Mouse (Mus musculus): Measurements from ENCODE around the gene Trmt6.

Gene Trmt6

DNA sequence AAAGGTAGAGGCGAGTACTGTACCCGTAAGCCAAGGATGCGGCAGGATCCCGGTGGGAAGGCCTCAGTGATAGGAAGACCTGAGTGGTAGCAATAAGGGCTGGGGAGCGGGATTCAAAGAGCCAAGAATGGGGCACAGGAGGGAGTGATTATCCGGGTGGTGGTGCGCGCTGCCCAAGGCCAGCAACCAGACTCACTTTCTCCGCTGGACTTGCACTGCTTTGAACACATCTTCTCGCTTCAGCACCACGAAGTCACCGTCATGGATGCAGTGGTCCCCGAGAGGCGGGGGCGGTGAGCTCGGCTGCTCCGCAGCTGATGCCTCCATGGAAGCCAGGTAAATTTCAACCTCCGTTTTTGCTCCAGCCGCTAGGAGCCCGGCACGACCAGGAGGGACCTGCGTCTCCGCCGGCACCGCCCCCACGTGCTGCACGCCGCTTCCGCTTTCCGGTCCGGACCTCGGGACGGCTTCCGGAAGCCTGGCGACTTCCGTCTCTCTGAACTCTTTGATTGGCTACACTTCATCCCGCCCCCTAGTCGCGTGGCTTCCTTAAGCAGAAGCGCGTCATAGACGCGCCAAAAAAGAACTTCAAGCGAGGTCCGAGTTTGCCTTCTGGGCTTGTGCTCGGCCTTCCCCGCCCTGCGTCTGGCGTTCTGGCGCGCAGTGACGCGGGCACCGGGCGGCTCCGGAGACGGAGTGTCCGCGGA, at the start of gene Trmt6, which contains the start of gene Mcm8:
Gene Trmt6 (minus strand): TSS at position 448 of the 707 bp plus-strand sequence.
Gene Mcm8 (plus strand): TSS at position 534 of the 707 bp plus-strand sequence.
- DNase-seq (ENCODE audit: low read depth, low spot score) = peak; percentile 93

DNA sequence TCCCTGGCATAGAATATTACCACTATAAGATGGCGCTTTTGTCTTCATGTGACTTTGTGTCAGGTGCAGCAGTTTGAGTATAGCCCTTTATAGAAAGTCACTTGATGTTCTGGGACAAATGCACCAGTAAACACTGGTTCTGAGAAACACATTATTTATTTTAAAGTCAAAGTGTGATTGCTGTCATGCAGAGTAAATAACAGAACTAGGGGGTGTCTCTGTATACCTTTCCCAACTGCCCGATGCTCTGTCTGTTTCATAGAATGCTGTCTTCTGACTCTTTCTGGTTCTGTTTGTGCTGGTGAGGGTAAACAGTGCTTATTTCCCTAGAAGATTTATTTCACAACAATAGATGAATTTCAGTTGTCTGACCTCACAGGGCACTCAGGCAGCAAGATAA, 47.5 kb upstream of the Trmt6 start:
- DNase-seq (ENCODE audit: low read depth, low spot score) = no peak

DNA sequence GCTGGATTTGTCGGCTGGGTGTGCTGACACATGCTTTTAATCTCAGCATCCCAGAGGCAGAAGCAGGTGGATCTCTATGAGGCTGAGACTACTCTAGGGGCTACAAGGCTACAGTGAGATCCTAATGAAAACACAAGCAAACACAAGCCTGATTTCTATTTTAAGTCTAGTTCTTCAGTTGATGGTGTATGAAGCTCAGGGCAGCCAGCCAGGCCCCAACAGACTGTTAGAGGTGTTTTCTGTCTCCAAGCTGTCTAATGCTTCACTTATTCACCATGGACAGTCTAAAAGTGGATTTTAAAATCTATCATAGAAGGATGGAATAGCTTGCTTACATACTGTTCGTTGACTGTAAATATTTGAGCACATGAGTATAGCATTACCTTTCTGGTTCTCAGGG, 45.6 kb upstream of the Trmt6 start:
- no peak for DNase-seq (ENCODE audit: low read depth, low spot score)

DNA sequence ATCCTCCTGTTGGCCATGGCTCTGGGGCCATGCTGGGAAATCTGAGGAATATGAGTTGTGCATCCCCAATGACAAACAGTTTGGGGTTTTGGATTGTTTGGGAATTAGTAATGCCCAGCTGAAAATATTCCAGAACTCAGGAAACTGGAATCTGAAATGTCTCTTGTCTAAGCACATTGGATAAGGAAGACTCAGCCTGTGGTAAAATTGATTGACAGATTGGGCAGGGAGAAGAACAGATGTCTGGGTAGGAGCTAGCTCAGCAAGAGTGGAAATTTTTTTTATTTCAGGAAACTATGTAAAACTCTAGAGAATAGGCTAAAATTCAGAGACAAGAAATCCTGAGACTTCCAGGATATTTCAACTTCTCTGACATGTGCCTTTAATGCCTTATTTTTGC, 44.6 kb upstream of the Trmt6 start:
- no peak for DNase-seq (ENCODE audit: low read depth, low spot score)

DNA sequence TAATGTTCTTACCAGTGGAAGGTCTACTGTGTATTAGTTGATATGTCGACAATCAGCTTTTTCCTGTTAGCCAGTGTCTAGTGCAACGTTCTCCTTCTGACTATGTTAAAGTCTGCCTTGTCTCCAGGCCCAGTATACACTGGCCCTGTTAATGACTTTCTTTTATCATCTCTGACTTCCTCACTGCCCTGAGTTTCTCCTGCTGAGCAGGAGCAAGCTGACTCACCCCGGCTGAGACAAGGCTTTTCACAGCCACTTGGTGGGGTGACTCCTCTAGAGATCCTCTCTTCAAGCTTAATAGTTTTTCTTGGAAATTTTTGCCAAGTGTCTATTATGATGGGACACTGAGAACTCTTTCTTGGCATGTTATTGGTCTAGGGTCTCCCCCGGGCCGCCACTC, 40.5 kb upstream of the Trmt6 start:
- no peak for DNase-seq (ENCODE audit: low read depth, low spot score)

DNA sequence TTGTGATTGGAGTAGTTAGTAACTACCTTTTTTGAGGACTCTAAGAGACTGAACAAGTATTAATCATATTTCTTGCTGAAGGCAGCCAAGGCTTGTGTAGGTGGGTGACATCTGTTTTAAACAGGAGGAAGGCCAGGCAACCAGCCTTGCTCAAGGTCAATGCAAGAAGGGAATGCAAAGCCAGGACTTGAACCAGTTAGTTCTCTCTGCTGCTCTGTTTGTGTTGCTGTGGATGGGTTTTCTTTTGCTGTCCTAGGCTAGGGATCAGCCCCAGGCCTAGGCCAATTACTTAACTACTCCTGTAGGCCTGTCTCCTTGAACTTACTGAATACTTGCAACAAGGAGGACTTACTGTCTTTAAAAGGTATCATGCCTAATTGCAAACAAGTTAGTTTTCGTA, 37.2 kb upstream of the Trmt6 start:
- DNase-seq (ENCODE audit: low read depth, low spot score) = no peak

DNA sequence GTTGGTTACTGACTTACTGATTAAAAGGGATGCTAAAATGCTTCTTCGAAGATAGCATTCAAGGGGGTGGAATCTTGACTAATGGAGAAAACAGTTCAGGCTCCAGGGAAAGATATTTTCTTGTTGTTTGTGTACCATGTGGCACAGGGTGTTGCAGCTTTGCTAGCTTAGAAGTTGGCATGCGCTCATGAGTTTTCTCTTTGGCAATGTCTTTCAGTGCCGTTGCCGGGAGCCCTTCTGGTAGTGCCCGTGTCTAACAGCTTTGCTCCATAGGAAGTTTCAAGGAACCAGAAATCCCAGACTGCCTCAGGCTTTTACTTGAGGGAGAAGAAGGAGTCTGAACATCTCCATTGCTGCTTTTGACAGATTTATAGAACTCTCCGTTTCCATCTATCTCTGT, 33.3 kb upstream of the Trmt6 start:
- no peak for DNase-seq (ENCODE audit: low read depth, low spot score)

DNA sequence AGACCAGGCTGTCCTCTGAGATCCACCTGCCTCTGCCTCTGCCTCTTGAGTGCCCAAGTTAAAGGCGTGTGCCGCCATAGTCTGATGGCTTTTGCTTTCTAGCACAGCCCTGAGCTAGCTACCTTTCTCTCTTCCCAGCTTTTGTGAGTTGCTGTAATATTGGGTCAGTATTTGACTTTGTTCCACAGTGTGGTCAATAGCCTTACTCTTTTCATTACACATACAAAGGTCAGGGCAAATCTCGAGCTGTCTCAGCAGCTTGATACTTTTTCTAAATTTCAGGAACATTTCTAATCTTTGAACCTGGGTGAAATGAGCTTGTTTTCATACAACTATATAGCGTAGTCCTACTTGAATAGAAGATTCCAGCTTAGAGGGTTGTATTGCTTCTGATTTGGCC, 32.5 kb upstream of the Trmt6 start:
- DNase-seq (ENCODE audit: low read depth, low spot score) = no peak

DNA sequence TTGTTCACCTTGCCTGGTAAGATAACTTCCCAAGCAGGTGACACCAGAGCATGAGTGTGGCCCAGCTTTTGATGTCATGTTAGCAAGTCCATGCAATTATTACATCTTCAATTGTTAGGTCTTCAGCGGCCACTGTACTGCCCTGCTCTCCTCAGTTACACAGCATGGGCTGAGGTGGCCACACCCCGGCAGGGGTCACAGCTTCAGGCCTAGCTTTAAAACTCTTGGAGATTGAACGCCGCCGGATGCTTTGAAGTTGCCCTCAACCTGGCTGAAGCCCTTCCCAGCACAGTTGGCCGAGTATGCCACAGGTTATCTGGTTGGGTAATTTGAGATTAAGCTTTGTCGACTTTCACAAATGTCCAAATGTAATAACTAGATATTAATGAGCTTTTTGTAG, 31.7 kb upstream of the Trmt6 start:
- DNase-seq (ENCODE audit: low read depth, low spot score) = no peak

DNA sequence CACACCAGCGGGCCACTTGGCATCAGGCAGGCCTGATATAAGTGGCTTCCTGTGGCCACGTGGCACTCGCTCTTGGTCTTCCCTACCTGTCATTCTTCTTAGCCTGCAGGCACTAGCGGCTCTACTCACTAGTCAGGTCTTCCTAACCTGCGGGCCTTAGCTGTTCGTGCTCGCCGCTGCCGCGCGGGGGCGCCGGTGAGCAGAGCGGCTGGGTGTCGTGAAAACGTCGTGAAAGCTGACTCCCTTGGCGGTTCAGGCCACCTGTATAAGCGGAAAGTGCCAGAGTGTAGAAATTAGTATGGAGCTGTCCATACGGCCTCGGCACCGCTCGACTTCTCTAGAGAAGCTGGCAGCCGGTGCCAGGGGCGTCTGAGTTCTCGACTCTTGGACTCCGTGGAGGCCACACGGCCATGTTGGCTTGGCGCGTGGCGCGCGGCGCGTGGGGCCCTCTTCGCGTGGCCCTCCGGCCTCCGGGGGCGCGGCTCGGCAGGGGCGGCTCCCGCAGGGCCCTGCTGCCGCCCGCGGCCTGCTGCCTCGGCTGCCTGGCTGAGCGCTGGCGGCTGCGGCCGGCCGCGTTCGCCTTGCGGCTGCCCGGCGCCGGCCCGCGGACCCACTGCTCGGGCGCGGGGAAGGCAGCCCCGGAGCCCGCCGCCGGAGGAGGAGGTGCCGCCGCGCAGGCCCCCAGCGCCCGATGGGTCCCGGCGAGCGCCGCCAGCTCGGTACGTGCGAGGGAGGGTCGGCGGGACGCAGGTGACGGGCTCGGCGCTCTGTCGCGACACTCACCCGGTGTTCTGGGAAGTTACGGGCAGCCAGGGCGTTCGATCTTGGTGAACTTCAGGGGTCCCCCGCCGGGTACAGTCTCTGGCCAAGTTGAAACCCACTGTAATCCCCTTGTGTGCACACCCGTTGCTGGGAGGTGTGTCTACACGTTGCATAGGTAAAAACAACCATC, 30.8 kb upstream of the Trmt6 start, which contains the start of gene Crls1:
Gene Crls1 (plus strand): TSS at position 260 of the 952 bp plus-strand sequence.
- peak; percentile 83 for DNase-seq (ENCODE audit: low read depth, low spot score)

DNA sequence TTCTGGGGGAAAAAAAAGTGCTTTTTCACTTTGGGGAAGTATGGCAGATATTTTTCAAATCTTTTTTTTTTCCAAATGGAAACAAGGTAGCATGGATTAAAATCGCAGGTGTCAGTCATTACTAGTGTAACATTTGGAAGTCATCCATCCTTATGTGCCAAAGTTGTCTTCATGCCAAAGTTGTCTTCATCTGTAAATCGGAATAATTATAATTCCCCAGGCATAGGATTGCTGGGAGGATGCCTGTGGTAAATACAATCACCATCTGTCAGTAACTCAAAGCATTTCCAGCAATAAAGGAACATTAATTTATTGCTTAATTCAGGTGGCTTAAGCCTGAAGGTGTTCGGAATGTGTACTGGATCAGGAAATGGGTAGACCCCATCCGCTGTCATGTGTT, 25.2 kb upstream of the Trmt6 start:
- DNase-seq (ENCODE audit: low read depth, low spot score) = no peak

DNA sequence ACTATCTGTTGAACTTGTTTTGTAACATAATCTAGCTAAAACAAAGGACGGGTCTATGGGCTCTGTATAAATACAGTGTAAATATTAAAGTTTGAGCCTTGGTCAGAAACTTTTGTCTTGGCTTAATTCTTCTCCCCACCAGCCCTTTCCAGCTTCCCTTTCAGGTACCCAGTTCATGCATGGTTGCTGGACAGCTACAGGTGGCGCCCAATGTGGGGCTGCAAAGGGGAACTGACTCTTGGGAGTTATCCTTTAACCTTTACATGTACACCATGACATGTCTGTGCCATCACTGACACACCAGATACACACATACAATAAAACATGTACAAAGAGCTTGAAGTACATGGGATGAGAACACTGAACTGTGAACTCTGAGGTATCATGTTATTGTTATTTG, 12.9 kb downstream of the Trmt6 start:
- DNase-seq (ENCODE audit: low read depth, low spot score) = no peak

DNA sequence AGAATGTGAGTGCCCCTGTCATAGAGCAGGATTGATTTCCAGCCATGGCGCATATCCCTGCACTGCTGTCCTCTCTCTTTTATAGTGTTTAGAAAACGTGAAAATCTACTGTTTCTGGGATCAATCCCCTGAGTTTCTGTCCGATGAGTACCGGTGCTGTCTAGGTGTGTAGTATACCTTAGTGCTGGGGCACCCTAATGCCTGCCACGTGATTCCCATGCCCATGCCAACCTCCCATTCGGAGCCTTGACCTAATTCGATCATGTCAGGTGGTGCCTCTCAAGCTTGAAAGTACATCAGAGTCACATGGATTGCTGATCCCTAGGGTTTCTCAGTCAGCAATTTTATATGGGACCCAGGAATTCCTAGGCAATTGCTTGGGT, 21.7 kb downstream of the Trmt6 start:
- DNase-seq (ENCODE audit: low read depth, low spot score) = no peak

DNA sequence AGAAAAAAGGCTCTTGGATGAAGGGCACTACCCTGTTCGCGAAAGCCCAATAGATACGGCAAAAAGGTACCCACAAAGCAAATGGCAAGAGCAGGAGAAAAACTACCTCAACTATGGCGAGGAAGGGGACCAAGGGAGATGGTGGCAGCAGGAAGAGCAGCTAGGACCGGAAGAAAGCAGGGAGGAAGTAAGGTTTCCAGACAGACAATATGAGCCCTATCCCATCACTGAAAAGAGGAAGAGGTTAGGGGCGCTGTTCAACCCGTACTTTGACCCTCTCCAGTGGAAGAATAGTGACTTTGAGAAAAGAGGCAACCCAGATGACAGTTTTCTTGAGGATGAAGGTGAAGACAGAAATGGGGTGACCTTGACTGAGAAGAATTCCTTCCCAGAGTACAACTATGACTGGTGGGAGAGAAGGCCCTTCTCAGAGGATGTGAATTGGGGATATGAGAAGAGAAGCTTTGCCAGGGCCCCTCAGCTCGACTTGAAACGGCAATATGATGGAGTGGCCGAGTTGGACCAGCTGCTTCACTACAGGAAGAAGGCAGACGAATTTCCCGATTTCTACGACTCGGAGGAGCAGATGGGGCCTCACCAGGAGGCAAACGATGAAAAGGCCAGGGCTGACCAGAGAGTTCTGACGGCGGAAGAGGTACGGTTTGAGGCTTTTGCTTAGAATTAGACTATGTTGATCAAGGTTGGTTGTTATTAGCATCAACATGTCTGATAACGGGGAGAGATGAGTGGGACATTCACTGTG, 22.2 kb downstream of the Trmt6 start:
- no peak for DNase-seq (ENCODE audit: low read depth, low spot score)

DNA sequence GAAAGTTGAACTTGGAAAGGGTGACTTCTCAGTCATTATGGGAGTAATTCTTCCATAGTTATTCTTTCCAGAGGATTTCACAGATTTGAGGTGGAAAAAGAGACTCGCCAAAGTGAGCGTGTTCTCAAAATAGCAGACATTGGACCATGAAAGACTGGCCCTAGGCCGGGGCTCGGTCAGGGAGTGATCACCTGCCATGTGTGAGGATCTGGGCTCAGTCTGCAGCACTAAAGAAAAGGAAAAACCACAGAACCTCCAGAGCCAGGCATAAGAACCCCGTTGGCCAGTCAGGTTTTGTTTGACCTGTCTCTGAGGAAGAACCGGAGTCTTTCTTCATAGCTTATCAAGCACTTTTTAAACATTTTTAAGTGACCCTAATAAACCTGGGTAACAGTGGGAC, 31.8 kb downstream of the Trmt6 start:
- no peak for DNase-seq (ENCODE audit: low read depth, low spot score)

DNA sequence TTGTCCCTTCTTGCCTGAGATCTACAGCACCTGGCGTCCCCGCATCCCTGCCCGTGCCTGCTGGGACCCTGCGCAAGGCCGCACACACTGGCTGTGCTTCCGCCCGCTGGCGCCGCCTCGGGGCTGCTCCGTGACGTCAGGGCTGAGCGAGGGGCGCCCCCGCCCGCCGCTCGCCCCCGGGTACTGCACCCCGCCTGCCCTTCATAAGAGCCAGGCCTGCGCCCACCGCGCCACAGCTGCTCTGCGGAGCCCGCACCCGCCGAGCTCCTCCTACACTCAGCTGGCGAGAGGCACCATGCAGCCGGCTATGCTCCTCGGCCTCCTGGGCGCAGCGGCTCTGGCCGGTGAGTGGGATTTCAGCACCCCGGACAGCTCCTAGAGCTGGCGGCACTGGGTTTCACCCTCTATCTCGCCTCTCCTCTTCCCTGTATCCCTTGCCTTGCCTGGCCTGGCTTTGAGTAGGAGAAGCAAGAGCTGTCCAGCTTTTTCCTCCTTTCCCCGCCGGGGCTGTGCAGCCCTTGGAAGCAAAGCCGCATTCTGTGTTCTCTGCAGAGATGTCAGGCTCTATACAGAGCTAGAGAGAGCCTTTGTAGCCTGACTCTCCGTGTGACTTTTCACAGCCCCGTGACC, 34.3 kb downstream of the Trmt6 start:
- peak; percentile 55 for DNase-seq (ENCODE audit: low read depth, low spot score)

DNA sequence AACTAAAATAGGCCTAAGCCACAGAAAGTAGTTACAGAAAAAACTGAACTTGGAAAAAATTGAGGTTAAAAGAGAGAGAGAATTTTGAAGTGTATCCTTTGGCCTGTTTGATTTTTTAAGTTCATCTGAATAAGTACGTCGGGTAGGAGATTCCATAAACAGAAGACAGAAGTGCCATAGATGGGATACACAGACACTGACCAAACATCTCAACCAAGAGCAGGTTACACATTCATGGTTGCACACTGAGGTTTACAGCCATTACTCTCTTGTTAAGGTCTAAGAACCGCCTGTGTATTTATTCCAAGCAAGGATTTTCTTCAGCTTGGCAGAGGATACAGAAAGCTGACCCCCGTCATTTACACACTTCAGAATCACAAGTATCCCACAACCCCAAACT, 34.9 kb downstream of the Trmt6 start, which contains the start of gene Chgb:
Gene Chgb (plus strand): TSS at position 301 of the 400 bp plus-strand sequence.
- DNase-seq (ENCODE audit: low read depth, low spot score) = no peak

DNA sequence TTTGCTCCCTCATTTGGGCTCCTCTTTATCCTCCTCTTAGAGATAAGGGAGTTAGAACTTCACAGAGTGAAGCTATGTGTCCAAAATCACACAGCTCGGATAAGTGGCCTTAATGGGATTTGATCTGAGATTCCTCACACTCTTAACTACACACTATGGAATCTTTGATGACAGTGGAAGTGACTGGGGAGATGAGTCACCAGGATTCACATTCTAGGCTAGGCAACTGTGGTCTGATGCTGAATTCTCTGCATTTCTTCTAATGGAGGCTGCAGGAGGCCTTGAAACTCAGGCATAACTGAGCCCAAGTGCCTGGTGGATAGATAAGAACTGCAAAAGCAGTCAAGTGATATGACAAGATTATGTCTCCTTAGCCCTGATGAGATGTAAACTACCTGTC, 45.0 kb downstream of the Trmt6 start:
- no peak for DNase-seq (ENCODE audit: low read depth, low spot score)

DNA sequence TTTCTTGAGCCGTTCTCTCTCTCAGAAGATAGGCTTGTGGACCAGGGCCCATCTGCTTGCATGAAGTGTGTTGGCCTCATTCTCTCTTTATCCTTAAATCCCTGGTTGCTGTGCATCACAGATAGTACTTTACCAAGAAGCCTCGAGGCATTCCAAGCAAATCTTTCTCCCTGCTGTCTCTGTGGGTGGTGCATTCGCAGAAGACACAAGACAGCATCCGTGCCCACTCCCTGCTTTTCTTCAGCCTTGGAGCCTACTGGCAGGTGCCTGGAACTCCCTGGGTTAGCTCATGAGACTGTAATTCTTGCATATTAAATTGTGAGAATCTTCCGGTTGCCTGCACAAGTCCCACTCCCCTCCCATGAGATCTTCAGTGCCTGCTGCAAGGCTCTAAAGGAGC, 57.9 kb downstream of the Trmt6 start:
- DNase-seq (ENCODE audit: low read depth, low spot score) = no peak

Measured in brain, embryonic 18.5 days (tissue).